Mouse (Mus musculus): ENCODE measurements around the gene Zc3h12c.

DNA sequence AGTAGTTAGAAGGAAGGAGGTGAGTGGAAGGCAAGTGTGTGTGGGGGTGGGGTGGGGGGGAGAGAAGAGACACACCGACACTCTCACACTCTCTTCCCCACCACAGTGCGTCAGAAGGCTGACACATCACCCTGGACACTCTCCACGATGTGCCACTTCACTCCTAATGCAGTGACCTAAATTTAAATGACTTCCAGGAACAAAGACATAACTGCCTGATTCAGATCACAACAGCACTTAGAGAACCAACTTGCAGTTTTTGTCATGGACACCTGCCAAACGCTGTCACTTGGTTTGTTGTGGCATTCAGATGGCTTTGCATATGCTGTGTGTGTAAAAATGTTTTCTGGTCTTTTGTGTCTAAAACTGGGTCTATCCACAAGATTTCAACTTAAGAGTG is 34.8 kb upstream of the Zc3h12c start:
- TF ChIP-seq EP300 (IDR thresholded peaks at IDR 0.05; ENCODE audit: low read depth): no peak
- TF ChIP-seq CTCF (IDR thresholded peaks at IDR 0.05; ENCODE audit: low read depth): no peak
